Mouse (Mus musculus) kidney, embryonic 14.5 days (tissue): ENCODE results near the gene Gm45713. TPM values are rescaled to one million over a fixed set of nuclear protein-coding genes. Genes with fewer than 3 reads are reported as not detected.

Experiments used
- ATAC-seq: fragments of 200-750 bp; cut with Nextera tagmentation; 2 replicates; pipeline ENCODE4 v1.8.0; 2017; ENCODE audit warnings: moderate number of reproducible peaks, mild to moderate bottlenecking, moderate TSS enrichment, moderate library complexity; ENCODE audit not compliant: low FRiP score, low TSS enrichment
- H3K27ac ChIP-seq: fragments of 300-500 bp; sonication (generic); 2 replicates; pipeline ENCODE4 v1.5.1; 2014; ENCODE audit warnings: low read depth, mild to moderate bottlenecking, low read length, moderate library complexity, mixed read lengths
- H3K27me3 ChIP-seq: fragments of 300-500 bp; sonication (generic); 2 replicates; pipeline ENCODE4 v1.6.1; 2014; ENCODE audit warnings: mild to moderate bottlenecking, low read length; ENCODE audit not compliant: control insufficient read depth, insufficient read depth
- H3K36me3 ChIP-seq: fragments of 300-500 bp; sonication (generic); 2 replicates; pipeline ENCODE4 v1.6.1; 2014; ENCODE audit warnings: low read length, mixed read lengths; ENCODE audit not compliant: control insufficient read depth, insufficient read depth
- H3K4me1 ChIP-seq: fragments of 300-500 bp; sonication (generic); 2 replicates; pipeline ENCODE4 v1.6.1; 2014; ENCODE audit warnings: low read length, mixed read lengths; ENCODE audit not compliant: control insufficient read depth, insufficient read depth
- H3K4me2 ChIP-seq: fragments of 300-500 bp; sonication (generic); replicated peaks from 2 replicates; pipeline ENCODE4 v1.6.1; 2014; ENCODE audit warnings: low read depth, mild to moderate bottlenecking, low read length
- H3K4me3 ChIP-seq: fragments of 300-500 bp; sonication (generic); 2 replicates; pipeline ENCODE4 v1.5.1; 2014; ENCODE audit warnings: mild to moderate bottlenecking, low read length
- H3K9ac ChIP-seq: fragments of 300-500 bp; sonication (generic); 2 replicates; pipeline ENCODE4 v1.6.1; 2014; ENCODE audit warnings: low read depth, mild to moderate bottlenecking, low read length, moderate library complexity
- H3K9me3 ChIP-seq: fragments of 300-500 bp; sonication (generic); 2 replicates; pipeline ENCODE4 v1.6.1; 2016; ENCODE audit warnings: low read length; ENCODE audit not compliant: control insufficient read depth
- WGBS: fragments of 180-500 bp; shearing (Covaris S2); extraction: QIAGEN DNeasy Blood & Tissue Kit; methylation state at CpG from one replicate; pipeline ENCODE4 v1.1.7; 2014; 5-methylcytosine and 5-hydroxymethylcytosine counted together
- polyA plus RNA-seq: library from polyadenylated mRNA; unstranded; fragments of >200 nt; fragmentation: Nextera tagmentation; extraction: Ambion mirVana; gene quantifications from 2 replicates; pipeline ENCODE4 v1.2.1, GENCODE M21; 2014

Gene Gm45713
- polyA plus RNA-seq, 1 experiment from 2014 or later, result 0.19 TPM

DNA sequence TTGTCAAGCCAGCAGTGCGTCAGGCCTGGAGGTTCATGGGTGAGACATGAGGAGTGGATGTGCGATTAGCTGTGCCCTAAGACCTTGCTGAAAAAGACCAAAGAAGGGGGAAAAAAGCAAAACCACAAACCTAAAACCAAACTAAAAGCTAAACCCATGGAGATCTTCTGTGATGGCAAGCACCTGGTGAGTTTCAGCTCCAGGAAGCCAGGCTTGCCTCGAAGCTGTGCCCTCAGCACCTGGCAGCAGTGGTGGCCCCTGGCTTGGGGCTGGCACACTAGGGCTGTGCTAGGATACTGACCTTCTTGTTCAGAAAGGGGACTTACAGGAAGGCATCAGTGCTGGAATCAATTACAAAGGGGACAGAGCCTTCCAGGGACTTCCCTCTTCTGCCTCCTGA is 5.3 kb upstream of the Gm45713 start:
- peaks cover 42% of the 10 kb centered on the region for H3K36me3 ChIP-seq
- H3K27ac ChIP-seq, result no peak overlapping the region
- 90% methylated on average over 3 of the region's 3 CpGs for WGBS
- H3K9me3 ChIP-seq, result no peaks in the 10 kb centered on the region
- no peak overlapping the region for H3K9ac ChIP-seq
- no peak overlapping the region for H3K4me3 ChIP-seq
- no peak for ATAC-seq
- no peaks in the 10 kb centered on the region for H3K4me1 ChIP-seq
- 0 out of 2 replicates have a peak, but pooled peaks cover 6% of the 10 kb centered on the region for H3K27me3 ChIP-seq
- no peak overlapping the region for H3K4me2 ChIP-seq

DNA sequence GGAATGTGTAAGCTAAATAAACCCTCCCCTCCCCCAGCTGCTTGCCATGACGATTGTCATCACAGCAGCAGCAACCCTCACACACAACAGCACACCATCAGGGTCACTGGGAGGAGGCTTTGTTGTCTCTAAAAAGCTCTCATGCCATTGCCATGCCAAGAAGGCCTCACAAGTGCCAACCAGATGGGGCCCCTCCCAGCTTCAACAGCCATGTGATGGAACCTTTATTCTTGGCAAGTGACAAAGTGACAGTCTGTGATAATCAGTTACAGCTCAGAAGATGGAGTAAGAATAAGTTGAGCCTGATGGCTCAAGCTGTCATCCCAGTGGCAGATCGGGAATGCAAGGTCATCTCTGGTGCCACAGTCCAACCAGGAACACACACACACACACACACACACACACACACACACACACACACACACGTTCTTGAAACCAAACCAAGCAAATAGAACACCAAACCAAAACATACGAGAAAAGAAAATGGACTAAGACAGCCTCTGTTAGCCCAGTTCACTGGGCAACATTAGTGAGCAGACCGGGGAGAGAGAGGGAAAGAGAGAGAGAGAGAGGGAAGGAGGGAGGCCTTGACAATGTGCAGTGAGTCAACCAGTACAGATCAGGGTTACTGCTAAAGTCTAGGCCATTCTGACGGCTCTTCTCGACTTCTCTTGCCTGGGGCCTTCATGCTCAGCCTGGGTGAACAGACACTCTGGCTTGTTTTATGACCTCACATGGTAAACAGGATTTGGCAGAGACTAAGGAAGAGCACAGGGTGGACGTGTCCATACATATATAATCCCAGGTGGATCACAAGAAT is 4.1 kb upstream of the Gm45713 start:
- no peak for ATAC-seq

DNA sequence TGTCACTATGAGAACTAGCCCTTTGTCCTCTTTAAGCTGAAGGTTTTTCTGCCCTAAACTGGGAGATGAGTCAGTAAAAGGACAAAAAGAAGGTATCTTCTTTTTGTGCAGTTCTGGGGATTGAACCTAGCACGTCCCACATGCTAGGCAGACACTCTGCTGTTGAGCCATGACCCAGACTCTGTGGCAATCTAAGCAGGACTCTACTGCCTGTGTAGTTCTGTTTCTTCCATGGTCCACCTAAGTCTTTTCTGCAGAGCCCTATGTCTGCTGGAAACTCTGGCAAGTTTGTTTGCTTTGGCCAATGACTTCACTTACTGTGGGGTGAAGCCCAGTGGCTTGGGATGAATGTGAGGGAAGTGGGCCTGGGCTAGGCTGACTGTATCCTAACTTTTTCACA is 2.4 kb upstream of the Gm45713 start:
- 83% methylated on average over 1 of the region's 1 CpGs for WGBS
- Histone ChIP-seq H3K4me2 (no peak overlapping the region), H3K4me1 (peaks cover 4% of the 10 kb centered on the region; the same call in 1 of the 2 replicates), H3K9me3 (no peaks in the 10 kb centered on the region), H3K27ac (no peak overlapping the region), H3K27me3 (0 out of 2 replicates have a peak, but pooled peaks cover 6% of the 10 kb centered on the region), H3K9ac (no peak overlapping the region), H3K4me3 (no peak overlapping the region), H3K36me3 (peaks cover 18% of the 10 kb centered on the region)
- no peak for ATAC-seq

More for the DNA sequence above, 4.1 kb upstream of the Gm45713 start:
- Histone ChIP-seq H3K36me3 (peaks cover 31% of the 10 kb centered on the region), H3K9me3 (no peaks in the 10 kb centered on the region), H3K4me2 (no peak overlapping the region), H3K4me1 (no peaks in the 10 kb centered on the region), H3K27me3 (0 out of 2 replicates have a peak, but pooled peaks cover 6% of the 10 kb centered on the region), H3K9ac (no peak overlapping the region), H3K4me3 (no peak overlapping the region), H3K27ac (no peak overlapping the region)
- WGBS, result 75% methylated on average over 8 of the region's 8 CpGs

DNA sequence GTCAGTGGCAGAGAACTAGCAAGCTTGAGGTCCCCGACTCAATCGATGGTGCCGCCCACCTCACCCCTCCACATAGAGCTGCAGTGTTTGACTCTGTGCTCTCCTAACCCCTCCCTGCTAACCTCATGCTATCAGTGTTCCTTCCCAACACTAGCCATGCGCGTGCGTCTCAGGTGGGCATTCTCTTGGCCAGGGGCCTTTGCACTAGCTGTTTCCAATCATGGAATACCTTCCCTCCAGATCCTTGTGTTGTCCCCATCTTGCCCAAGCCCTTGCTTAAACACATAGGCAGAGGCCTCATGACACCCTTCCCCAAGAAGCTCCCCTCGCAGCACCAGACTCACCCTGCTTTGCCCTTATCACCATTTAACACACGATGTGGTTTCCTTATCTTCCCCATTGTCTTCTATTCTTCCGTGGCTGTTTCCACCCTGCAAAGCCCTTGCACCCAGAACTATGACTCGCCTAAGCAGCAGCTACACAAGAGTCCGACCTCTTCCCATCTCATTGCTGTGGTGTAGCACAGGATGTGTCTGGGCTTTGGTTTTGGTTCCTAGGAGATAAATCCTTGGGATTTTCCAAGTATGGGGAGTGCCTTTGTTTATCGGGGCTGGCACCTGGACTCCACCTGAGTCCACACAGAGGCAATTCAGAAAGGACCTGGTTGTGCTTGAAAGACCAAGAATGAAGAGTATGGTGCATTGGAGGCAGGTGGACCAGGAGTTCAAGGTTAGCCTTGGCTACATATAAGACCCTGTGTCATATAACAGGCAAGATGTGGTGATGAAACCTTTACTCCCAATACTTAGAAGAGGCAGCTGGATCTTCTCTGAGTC is 1.4 kb upstream of the Gm45713 start:
- Histone ChIP-seq H3K9me3 (no peaks in the 10 kb centered on the region), H3K4me2 (no peak overlapping the region), H3K4me1 (peaks cover 4% of the 10 kb centered on the region; the same call in 1 of the 2 replicates), H3K36me3 (peaks cover 9% of the 10 kb centered on the region), H3K27ac (no peak overlapping the region), H3K27me3 (0 out of 2 replicates have a peak, but pooled peaks cover 6% of the 10 kb centered on the region), H3K9ac (no peak overlapping the region), H3K4me3 (no peak overlapping the region)
- WGBS, result 79% methylated on average over 12 of the region's 12 CpGs
- ATAC-seq, result no peak

DNA sequence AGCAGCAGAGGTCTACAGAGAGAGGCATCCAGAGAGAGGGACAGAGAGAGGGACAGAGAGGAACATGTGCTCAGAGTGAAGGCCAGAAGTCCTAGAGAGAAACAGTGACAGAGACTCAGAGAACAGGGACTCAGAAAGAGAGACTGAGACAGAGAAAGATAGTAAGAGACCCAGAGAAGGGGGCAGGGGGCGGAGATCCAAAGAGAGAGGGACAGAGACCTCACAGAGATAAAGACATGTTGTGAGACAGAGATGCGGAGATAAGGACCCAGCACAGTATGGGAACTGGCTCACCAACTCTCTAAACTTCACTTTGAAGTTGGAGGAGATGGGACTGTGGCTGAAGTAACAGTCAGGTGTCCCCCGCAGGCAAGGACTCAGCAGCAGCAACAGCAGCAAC is 661 bp downstream of the Gm45713 start:
- Histone ChIP-seq H3K36me3 (no peaks in the 10 kb centered on the region), H3K9ac (no peak overlapping the region), H3K4me1 (peaks cover 4% of the 10 kb centered on the region; the same call in 1 of the 2 replicates), H3K9me3 (no peaks in the 10 kb centered on the region), H3K27ac (no peak overlapping the region), H3K4me3 (no peak overlapping the region), H3K4me2 (peak overlapping the region; percentile 67; the same call in 1 of the 2 replicates), H3K27me3 (0 out of 2 replicates have a peak, but pooled peaks cover 6% of the 10 kb centered on the region)
- WGBS, result 87% methylated on average over 3 of the region's 3 CpGs
- ATAC-seq, result no peak

DNA sequence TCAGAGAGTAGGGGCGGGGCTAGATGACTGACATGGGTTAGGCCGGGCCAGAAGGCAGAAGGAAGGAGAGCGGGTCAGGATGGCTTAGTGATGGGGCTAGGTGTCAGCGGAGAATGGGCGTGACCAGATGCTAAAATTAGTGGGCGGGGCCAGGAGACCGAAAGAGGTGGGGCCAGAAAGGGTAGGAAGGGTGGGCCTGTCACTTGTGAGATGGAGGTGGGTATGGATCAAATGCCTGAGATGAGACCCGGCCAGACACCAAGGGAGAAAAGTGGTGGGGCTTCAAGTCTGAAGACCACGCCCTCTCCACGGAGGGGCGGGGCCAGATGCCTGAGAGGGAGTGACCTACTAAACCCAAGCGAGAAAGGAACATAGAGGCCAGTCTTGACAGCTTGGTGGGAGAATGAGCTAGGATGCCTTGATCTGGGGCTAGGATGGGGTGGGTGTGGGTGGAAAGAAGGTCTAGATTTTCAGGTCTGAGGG is 1.4 kb downstream of the Gm45713 start:
- Histone ChIP-seq H3K9ac (no peak overlapping the region), H3K4me3 (no peak overlapping the region), H3K4me1 (peaks cover 8% of the 10 kb centered on the region; the same call in 1 of the 2 replicates), H3K27me3 (0 out of 2 replicates have a peak, but pooled peaks cover 6% of the 10 kb centered on the region), H3K9me3 (no peaks in the 10 kb centered on the region), H3K27ac (no peak overlapping the region), H3K36me3 (no peaks in the 10 kb centered on the region), H3K4me2 (no peak overlapping the region)
- 7% methylated on average over 12 of the region's 12 CpGs for WGBS
- ATAC-seq, result peak; percentile 9; the same call in 1 of the 2 replicates

DNA sequence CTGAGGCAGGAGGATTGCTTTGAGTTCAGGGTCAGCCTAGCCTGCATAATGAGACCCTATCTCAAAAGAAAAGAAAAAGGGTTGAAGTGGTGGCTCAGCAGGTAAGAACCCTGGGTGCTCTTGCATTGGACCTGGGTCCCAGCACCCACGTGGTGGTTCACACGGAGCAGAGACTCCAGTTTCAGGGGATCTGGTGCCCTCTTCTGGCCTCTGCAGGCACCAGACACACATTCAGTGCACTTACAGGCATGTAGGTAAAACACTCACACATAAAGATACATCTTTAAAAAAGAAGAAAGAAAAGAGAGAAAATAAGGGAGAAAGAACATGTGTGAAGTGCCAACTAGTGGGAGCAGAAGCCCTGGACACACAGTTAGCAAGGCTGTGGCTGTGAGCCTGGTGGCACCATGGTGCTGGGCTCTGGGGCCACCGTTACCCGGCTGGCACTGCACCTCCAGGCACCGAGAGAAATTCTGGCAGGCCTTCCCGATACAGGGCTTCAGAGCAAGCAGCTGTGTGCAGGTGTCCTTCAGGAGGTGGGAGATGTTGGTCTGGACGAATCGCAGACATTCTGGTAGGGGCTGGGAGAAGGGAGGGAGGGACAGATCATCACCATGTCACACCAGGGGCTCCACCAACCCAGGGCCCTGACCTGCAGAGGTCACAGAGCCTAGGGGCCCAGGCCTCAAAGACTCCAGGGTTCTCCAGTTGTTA is 2.4 kb downstream of the Gm45713 start:
- no peak overlapping the region for H3K4me3 ChIP-seq
- H3K9ac ChIP-seq, result no peak overlapping the region
- 77% methylated on average over 8 of the region's 8 CpGs for WGBS
- H3K4me1 ChIP-seq, result peaks cover 11% of the 10 kb centered on the region; the same call in 1 of the 2 replicates
- no peak for ATAC-seq
- H3K36me3 ChIP-seq, result no peaks in the 10 kb centered on the region
- no peak overlapping the region for H3K4me2 ChIP-seq
- H3K27me3 ChIP-seq, result 0 out of 2 replicates have a peak, but pooled peaks cover 6% of the 10 kb centered on the region
- no peaks in the 10 kb centered on the region for H3K9me3 ChIP-seq
- no peak overlapping the region for H3K27ac ChIP-seq

DNA sequence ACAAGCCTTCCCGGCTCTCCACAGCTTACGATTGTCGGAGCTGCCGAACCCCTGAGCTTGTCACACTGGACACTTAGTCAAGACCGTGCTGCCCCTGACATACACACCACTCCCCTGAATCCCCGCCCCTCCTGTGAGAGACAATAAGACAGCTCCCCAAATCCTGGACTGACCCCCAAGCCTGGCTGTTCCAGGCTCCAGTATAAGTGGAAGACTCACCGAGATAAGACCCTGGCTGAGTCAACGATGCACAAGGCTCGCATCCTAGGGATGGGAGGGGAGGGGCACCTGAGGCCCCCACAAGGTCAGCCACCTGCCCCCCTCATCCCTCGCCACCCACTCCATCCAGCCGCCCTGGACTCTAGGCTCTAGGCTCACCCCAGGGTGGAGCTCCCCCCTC is 4.2 kb downstream of the Gm45713 start:
- Histone ChIP-seq H3K9ac (no peak overlapping the region), H3K4me3 (no peak overlapping the region), H3K36me3 (peaks cover 8% of the 10 kb centered on the region), H3K9me3 (no peaks in the 10 kb centered on the region), H3K27ac (no peak overlapping the region), H3K27me3 (no peaks in the 10 kb centered on the region), H3K4me2 (no peak overlapping the region), H3K4me1 (peaks cover 15% of the 10 kb centered on the region)
- 76% methylated on average over 11 of the region's 11 CpGs for WGBS
- ATAC-seq, result no peak
